Mouse (Mus musculus) right cerebral cortex, postnatal 14 days (tissue): ENCODE data around the gene Gpm6b.
A peak's percentile ranks its signal among the peaks of the same experiment; 100 is the strongest.

Experiments used
- DNase-seq: peaks from one replicate; pipeline ENCODE4 v3.0.0; 2022

The Gpm6b gene

DNA sequence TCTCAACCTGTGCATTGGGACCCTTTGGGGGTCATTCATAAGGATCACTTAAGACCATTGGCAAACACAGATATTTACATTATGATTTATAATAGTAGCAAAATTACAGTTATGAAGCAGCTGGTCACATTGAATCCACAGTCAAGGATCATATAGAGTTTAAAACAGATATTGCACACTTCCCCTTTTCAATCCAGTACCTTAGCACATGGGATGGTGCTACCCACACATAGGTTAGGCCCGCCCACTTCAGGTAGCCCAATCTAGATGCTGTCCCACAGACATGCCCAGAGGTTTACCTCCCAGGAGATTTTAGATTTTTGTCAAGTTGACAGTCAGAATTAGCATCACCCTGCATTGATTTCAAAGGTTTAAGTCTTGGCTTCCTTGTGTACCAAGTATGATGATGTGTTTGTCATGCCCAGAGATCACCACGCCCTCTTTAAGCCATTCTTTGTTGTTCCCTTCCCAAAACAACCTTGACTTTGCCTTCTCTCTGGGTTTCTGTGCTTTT, 121.3 kb downstream of the Gpm6b start:
- DNase-seq: no peak

DNA sequence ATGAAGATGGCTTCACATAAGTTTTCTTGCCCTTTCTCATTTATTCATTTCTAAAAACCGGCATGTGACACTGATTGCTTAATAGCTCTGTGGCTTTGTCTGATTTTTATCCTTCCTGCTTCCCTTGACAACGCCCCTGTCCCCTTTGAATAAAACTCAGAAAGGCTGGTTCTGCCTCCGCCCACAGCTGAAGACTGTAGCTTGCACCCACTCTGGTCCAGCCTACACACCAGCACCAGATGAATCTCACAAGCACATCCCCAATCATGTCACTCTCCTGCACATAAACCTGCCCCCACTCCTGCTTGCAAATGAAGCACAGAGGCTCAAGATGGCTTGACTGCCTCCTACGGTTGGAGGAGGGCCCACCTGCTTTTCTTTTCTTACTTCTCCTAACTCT, 121.7 kb downstream of the Gpm6b start:
- peak; percentile 10 for DNase-seq

DNA sequence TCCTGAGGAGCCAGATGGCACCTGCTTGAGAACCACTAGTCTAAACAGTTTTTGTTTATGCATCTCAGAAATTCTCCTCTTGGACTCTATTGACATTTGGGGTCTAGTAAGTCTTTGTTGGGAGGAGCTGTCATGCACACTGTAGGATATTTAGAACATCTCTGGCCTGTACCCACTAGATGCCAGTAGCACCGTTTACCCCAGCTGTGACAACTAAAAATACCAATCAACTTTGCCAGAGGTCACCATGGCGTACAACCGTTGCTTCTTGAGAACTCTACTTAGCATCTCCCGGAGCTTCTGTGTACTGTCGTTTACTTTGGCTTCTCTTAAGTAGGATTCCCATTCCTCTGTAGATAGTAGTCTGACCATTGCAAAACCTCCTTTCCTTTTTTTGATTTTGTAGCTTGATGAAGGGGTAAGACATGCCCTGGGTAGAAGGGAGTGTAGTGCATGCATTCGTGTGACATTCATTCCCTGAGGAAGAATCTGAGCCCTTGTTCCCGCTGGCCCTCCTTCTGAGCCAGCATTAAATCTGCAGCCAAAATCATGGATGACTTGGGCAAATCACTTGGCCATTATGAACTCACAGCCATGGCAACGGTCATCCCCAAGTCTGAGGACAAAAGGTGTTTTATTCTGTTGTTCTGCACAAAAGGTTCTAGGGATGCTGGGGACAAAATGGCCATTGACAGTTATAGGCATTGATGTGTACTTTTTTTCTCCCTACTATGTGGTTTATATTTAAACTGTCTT, 126.9 kb downstream of the Gpm6b start:
- DNase-seq: no peak

DNA sequence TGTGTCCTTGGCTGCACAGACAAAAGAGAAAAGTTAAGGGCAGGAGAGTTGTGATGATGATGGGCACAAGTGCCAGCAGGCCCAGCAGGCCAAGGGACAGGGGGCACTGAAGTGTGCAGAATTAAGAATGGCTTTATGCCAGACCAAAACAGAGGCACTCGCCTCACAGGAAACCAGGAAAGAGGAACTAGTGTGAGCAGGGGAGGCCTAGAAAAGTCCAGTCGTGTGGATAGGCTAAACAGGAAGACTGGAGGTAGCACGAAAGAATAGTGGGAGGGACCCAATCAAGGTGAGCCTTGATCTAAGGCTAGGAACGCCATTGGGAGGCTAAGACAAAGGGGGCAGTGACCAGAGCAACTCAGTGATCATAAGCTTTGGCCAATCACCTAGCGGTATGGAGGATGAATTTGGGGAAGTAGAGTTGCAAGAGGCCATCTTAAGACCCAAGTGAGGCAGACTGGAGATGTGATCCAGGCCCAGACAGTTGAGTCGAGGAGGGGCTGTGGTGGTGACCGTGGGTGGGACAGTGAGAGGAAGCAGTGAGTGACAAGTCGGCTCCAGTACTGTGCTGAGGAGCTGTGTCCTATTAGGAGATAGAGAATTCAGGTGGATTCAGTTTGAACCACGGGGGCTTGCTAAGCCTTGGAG, 138.1 kb downstream of the Gpm6b start:
- no peak for DNase-seq

DNA sequence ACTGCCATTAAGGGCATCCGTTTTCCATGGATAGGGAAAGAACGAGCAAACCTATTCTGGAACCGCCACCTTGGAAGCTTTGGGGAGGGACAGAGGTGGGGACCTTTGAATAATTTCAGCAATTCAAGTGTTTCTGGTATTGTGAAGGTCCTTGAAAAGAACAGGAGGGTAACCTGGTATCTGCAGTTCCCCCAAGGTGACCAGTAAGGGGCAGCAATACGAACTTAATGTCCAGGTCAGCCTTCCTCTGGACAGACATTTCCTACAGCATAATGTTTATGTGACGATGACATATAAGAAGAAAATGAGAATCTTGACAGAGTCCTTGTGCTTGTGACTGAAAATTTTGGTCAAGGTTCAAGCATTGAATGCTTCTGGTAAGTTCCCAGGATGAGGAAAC, 139.9 kb downstream of the Gpm6b start:
- DNase-seq: no peak

DNA sequence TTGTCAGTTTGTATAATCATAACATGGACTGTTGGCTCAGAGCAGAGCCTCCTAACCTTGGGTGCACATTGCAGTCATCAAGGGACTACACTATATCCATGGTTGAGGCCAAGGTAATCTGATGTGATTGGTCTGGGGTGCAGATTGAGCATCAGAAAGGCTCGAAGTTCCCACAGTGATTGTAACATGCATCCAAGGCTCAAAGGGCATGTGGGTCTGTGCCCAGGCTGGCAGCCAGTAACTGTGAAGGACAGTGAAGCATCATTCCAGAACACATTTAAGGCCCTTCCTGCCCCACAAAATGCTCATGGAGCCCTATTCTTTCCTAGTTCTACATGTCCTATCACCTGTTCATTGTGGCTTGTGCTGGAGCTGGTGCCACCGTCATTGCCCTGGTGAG, 144.9 kb downstream of the Gpm6b start:
- DNase-seq: no peak

DNA sequence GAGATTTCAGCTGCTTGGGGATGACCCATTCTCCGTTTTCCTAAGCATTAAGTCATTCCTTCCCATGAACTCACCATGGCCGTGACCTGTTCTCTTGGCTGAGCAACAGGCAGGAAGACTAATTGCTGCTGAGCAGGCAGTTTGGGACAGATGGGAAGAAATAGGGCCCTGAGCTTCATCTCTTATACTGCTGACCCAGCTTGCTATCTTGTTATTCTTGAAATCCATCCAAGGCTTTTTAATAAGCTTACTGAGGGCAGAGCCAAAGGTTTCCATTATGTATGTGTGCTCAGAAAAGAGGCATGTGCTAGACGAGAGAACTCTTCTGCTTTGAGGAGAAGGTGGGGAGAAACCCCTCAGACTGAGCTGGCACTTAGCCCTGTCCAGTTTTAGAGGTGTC, 146.2 kb downstream of the Gpm6b start:
- no peak for DNase-seq

DNA sequence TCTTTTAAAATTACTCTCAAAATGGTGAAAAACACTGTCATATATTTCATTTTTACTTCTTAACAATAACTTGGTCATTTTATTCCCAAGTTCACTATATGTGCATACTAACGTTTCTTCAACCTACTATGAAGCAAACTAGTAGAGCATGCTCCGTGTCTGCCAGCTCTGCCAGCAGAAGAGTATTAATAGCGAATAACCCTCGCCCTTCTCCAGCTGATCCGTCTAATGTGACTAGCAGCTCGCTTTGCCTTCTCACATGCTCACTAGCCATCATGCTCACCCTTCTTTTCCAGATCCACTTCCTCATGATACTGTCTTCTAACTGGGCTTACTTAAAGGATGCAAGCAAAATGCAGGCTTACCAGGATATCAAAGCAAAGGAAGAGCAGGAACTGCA, 147.9 kb downstream of the Gpm6b start:
- no peak for DNase-seq

DNA sequence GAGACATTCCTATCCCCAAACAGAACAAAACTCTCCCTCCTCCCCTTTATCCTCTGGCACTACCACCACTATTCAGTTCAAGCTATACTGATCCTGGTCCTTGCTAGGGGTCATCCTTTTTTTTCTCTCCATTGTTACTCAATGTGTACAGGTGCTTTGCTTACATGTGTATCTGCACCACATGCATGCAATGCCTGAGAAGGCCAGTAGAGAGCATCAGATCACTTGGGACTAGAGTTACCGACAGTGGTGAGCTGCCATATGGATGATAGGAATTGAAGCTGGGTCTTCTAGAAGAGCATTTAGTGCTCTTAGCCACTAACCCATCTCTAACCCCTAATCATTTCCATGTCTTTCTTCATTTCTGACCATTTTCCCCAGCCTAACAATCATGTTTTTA, 155.0 kb downstream of the Gpm6b start:
- DNase-seq: no peak

DNA sequence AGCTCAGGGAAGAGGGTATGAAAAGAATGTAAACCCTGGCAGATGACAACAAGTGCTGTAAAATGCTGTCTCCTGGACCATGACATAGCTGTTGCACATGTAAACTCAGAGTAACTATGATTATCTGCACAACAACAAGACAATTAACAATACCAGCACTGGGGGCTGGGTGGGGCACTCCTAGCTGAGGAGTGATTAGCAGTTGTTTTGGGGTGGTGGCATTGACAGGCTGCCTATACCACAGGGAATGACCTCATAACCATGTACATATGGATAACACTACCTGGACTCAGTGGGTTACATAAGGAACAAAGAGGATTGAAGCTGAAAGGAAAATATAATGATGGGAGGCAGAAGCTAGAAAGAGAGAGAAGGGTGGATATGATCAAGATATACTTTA, 169.2 kb downstream of the Gpm6b start:
- DNase-seq: no peak

DNA sequence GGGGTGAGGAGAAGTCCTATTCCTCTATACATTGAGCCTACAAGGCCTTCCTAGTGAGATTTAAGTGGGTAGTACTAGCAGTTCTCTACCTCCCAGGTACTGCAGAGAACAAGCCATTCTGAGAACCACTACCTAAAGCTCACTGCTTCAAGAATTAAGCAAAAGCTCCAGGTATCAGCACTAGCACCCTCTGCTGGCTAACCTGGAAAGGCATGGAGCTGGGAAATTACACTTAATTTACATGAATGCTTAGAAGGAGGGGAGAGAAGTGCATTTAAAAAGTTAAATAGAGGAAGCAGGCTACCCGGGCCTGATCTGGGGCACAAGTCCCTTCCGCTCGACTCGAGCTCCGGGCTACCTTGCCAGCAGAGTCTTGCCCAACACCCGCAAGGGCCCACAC, 177.5 kb downstream of the Gpm6b start:
- DNase-seq: no peak

DNA sequence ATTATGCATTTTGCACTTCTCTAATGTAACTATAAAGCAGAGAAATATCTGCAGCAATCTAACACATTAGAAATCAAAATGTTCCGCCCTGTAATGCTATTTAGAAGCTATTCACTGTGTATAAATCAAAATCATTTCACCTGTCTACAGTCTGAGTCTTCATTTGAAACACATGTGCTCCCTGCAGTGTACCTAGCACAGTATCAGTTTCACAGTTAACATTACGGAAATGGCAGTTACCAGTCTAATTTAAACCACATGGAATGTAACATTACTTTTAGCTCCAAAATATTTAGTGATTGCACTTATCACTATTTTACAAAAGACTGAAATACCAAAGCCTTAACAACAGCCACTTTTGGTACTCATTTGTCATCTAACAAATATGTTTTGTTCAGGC, 196.1 kb downstream of the Gpm6b start:
- DNase-seq: no peak
